Mouse (Mus musculus): ENCODE data around the gene 4930415O20Rik. TPM values are rescaled to one million over a fixed set of nuclear protein-coding genes. Genes with fewer than 3 reads are reported as not detected.

4930415O20Rik gene
- total RNA-seq, 2 experiments from 2014 or later, result not detected

- no peak for ATAC-seq (replicated peaks; ENCODE audit: poor library complexity)
Measured at GRCm38 (mm10) chr15:98628589-98629254, 57.9 kb downstream of the 4930415O20Rik start.

GRCm38 (mm10) chr15:98629464-98629863 is 58.7 kb downstream of the 4930415O20Rik start:
- ATAC-seq (replicated peaks; ENCODE audit: poor library complexity), result no peak

GRCm38 (mm10) chr15:98630540-98630939 is 59.7 kb downstream of the 4930415O20Rik start, which contains the start of gene Cacnb3:
Cacnb3 (plus strand) TSS chr15:98630840.
- ATAC-seq (replicated peaks; ENCODE audit: poor library complexity), result no peak

- peak; percentile 77 for ATAC-seq (replicated peaks; ENCODE audit: poor library complexity)
Measured at GRCm38 (mm10) chr15:98631493-98631892, 60.7 kb downstream of the 4930415O20Rik start.

GRCm38 (mm10) chr15:98632107-98632744 is 61.4 kb downstream of the 4930415O20Rik start:
- ATAC-seq (replicated peaks; ENCODE audit: poor library complexity), result no peak

- ATAC-seq (replicated peaks; ENCODE audit: poor library complexity), result no peak
Measured at GRCm38 (mm10) chr15:98632921-98633320, 62.1 kb downstream of the 4930415O20Rik start.

GRCm38 (mm10) chr15:98633822-98634470 is 63.1 kb downstream of the 4930415O20Rik start:
- 0 out of 2 replicates have a peak, but pooled peaks have one; percentile 1 for ATAC-seq (replicated peaks; ENCODE audit: poor library complexity)

- ATAC-seq (replicated peaks; ENCODE audit: poor library complexity), result peak; percentile 22; the same call in 1 of the 2 replicates
Measured at GRCm38 (mm10) chr15:98634541-98635081, 63.8 kb downstream of the 4930415O20Rik start.

- no peak for ATAC-seq (replicated peaks; ENCODE audit: poor library complexity)
Measured at GRCm38 (mm10) chr15:98635291-98635841, 64.6 kb downstream of the 4930415O20Rik start.

GRCm38 (mm10) chr15:98636517-98636916 is 65.7 kb downstream of the 4930415O20Rik start:
- no peak for ATAC-seq (replicated peaks; ENCODE audit: poor library complexity)

- no peak for ATAC-seq (replicated peaks; ENCODE audit: poor library complexity)
Measured at GRCm38 (mm10) chr15:98637155-98637554, 66.4 kb downstream of the 4930415O20Rik start.

Other genes with a start within 250 kb of the 4930415O20Rik start
- not detected in 2 replicates for gene Olfr284, start 230.0 kb upstream of the 4930415O20Rik start, total RNA-seq (2015)
- gene Olfr284, start 230.0 kb upstream of the 4930415O20Rik start, total RNA-seq (2017), result not detected in 2 replicates
- not detected in 2 replicates for gene Olfr283, start 190.1 kb upstream of the 4930415O20Rik start, total RNA-seq (2015)
- gene Olfr283, start 190.1 kb upstream of the 4930415O20Rik start, total RNA-seq (2017), result not detected in 2 replicates
- gene Olfr282, start 139.8 kb upstream of the 4930415O20Rik start, total RNA-seq (2015), result not detected in 2 replicates
- not detected in 2 replicates for gene Olfr282, start 139.8 kb upstream of the 4930415O20Rik start, total RNA-seq (2017)
- gene Olfr281, start 118.4 kb upstream of the 4930415O20Rik start, total RNA-seq (2015), result not detected in 2 replicates
- not detected in 2 replicates for gene Olfr281, start 118.4 kb upstream of the 4930415O20Rik start, total RNA-seq (2017)
- gene OR5BS1P, start 101.1 kb upstream of the 4930415O20Rik start, total RNA-seq (2015), result not detected in 2 replicates
- gene OR5BS1P, start 101.1 kb upstream of the 4930415O20Rik start, total RNA-seq (2017), result not detected in 2 replicates
- gene Lalba, start 88.3 kb upstream of the 4930415O20Rik start, total RNA-seq (2015), result not detected in 2 replicates
- gene Lalba, start 88.3 kb upstream of the 4930415O20Rik start, total RNA-seq (2017), result not detected in 2 replicates
- gene Olfr279, start 78.6 kb upstream of the 4930415O20Rik start, total RNA-seq (2015), result not detected in 2 replicates
- gene Olfr279, start 78.6 kb upstream of the 4930415O20Rik start, total RNA-seq (2017), result not detected in 2 replicates
- 65.7 and 68.6 TPM in 2 replicates for gene Kansl2, start 36.7 kb upstream of the 4930415O20Rik start, total RNA-seq (2015)
- gene Kansl2, start 36.7 kb upstream of the 4930415O20Rik start, total RNA-seq (2017), result 60.1 and 62.8 TPM in 2 replicates
- gene Ccnt1, start 81 bp upstream of the 4930415O20Rik start, total RNA-seq (2015), result 47.1 and 57.8 TPM in 2 replicates
- 54.1 and 62.5 TPM in 2 replicates for gene Ccnt1, start 81 bp upstream of the 4930415O20Rik start, total RNA-seq (2017)
- gene Adcy6, start 39.1 kb downstream of the 4930415O20Rik start, total RNA-seq (2015), result 2.2 and 3.1 TPM in 2 replicates
- 6.7 and 7.7 TPM in 2 replicates for gene Adcy6, start 39.1 kb downstream of the 4930415O20Rik start, total RNA-seq (2017)
- gene Cacnb3, start 59.8 kb downstream of the 4930415O20Rik start, total RNA-seq (2015), result not detected in 2 replicates
- gene Cacnb3, start 59.8 kb downstream of the 4930415O20Rik start, total RNA-seq (2017), result not detected in 2 replicates
- gene Ddx23, start 91.9 kb downstream of the 4930415O20Rik start, total RNA-seq (2015), result 22.1 and 25.0 TPM in 2 replicates
- gene Ddx23, start 91.9 kb downstream of the 4930415O20Rik start, total RNA-seq (2017), result 88.0 and 121 TPM in 2 replicates
- 1.1 and 1.7 TPM in 2 replicates for gene Rnd1, start 106.5 kb downstream of the 4930415O20Rik start, total RNA-seq (2015)
- 3.3 and 3.5 TPM in 2 replicates for gene Rnd1, start 106.5 kb downstream of the 4930415O20Rik start, total RNA-seq (2017)
- not detected in 2 replicates for gene Ccdc65, start 137.2 kb downstream of the 4930415O20Rik start, total RNA-seq (2015)
- gene Ccdc65, start 137.2 kb downstream of the 4930415O20Rik start, total RNA-seq (2017), result not detected in 2 replicates
- 45.2 and 50.0 TPM in 2 replicates for gene Fkbp11, start 157.2 kb downstream of the 4930415O20Rik start, total RNA-seq (2015)
- 35.5 and 62.3 TPM in 2 replicates for gene Fkbp11, start 157.2 kb downstream of the 4930415O20Rik start, total RNA-seq (2017)
- 32.3 and 35.2 TPM in 2 replicates for gene Arf3, start 192.2 kb downstream of the 4930415O20Rik start, total RNA-seq (2015)
- gene Arf3, start 192.2 kb downstream of the 4930415O20Rik start, total RNA-seq (2017), result 32.2 and 36.9 TPM in 2 replicates
- gene Wnt10b, start 207.1 kb downstream of the 4930415O20Rik start, total RNA-seq (2015), result 0.22 TPM in 1 of 2 replicates, not detected in the other
- 0.54 TPM in 1 of 2 replicates, not detected in the other for gene Wnt10b, start 207.1 kb downstream of the 4930415O20Rik start, total RNA-seq (2017)
- not detected in 2 replicates for gene Wnt1, start 218.9 kb downstream of the 4930415O20Rik start, total RNA-seq (2015)
- not detected in 2 replicates for gene Wnt1, start 218.9 kb downstream of the 4930415O20Rik start, total RNA-seq (2017)
- gene Ddn, start 238.5 kb downstream of the 4930415O20Rik start, total RNA-seq (2015), result not detected in 2 replicates
- under 0.01 and 0.10 TPM in 2 replicates for gene Ddn, start 238.5 kb downstream of the 4930415O20Rik start, total RNA-seq (2017)

Measured in megakaryocyte progenitor cell, adult 5-6 weeks (primary cell).